Mouse (Mus musculus): ENCODE data around the gene Plpp3. TPM values are rescaled to one million over a fixed set of nuclear protein-coding genes. Genes with fewer than 3 reads are reported as not detected.

Gene Plpp3
- 129 TPM for polyA plus RNA-seq (2014; fragmentation: Illumina TruSeq; extraction: RNeasy Lipid Tissue Mini Kit (QIAGEN cat#74804); ENCODE audit: low read depth, low replicate concordance)

GRCm38 (mm10) chr4:105157276-105158168, at the start of gene Plpp3:
Plpp3 (plus strand) TSS chr4:105157347.

DNA sequence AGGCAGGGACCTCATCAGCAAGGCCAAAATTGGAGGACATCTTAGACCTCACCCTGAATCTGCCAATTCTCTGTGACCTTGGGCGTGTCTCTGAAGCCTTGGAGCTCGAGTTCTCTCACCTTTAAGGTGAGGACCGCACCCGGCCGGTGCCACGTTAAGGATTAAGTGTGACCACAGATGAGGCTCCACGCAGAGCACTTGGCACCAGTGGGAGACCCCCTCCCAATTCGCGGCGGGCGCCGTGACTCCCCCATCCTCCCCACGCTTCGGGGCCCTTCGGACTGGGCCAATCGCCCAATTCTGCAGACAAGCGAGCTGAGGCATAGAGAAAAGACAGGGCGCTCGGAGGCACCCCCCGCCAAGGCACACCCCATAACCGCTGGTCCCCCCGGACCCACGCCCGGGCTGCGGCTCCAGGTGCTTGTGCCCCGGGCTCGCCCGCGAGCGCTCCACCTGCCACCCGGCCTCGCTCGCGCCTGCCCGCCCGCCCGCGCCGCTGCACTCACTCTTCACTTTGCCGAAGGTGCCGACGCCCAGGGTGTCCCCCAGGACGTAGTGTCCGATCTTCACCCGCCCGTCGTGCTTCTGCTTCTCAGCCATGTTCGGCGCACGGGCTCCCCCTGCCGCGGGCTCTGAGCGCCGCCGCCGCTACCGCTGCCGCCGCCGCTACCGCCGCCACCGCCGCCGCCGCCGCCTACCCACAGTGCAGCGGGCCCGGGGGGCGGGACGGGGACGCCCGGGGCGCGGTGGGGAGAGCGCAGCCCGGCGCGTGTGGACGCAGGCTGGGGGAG, 47.8 kb upstream of the Plpp3 start, which contains the start of gene Prkaa2:
Gene Prkaa2, minus strand, starts transcription at position 692 of the 791 bp plus-strand sequence.

Other genes with a start within 250 kb of the Plpp3 start
- 12.8 TPM for gene Fyb2, start 243.9 kb upstream of the Plpp3 start, polyA plus RNA-seq (2014; fragmentation: Illumina TruSeq; extraction: RNeasy Lipid Tissue Mini Kit (QIAGEN cat#74804); ENCODE audit: low read depth, low replicate concordance)
- gene Prkaa2, start 47.5 kb upstream of the Plpp3 start, polyA plus RNA-seq (2014; fragmentation: Illumina TruSeq; extraction: RNeasy Lipid Tissue Mini Kit (QIAGEN cat#74804); ENCODE audit: low read depth, low replicate concordance), result 2.3 TPM